Mouse (Mus musculus): ENCODE measurements around the gene Rbm26. TPM values are rescaled to one million over a fixed set of nuclear protein-coding genes. Genes with fewer than 3 reads are reported as not detected.

Gene Rbm26
- 3.7 and 6.0 TPM in 2 replicates for polyA plus RNA-seq (2012; rRNA removed)

GRCm38 (mm10) chr14:105177238-105177693 lies at the start of gene Rbm26:
TSS of gene Rbm26 (minus strand) at chr14:105177327.
- H3K36me3 ChIP-seq (ENCODE audit: control insufficient read depth, insufficient read depth, low read length), result peaks cover 2% of the 10 kb centered on the region; the same call in 1 of the 2 replicates

GRCm38 (mm10) chr14:105225790-105226189 lies 48.7 kb upstream of the Rbm26 start:
- no peaks in the 10 kb centered on the region for H3K4me1 ChIP-seq (ENCODE audit: control insufficient read depth, insufficient read depth, insufficient read length, low read length)
- H3K27me3 ChIP-seq (ENCODE audit: control insufficient read depth, insufficient read depth, low read length), result no peaks in the 10 kb centered on the region
- no peak overlapping the region for H3K4me3 ChIP-seq (ENCODE audit: low read depth, low read length)
- TF ChIP-seq POLR2A (IDR thresholded peaks at IDR 0.05; ENCODE audit: low read depth, low read length) (no peak), CTCF (IDR thresholded peaks at IDR 0.05; ENCODE audit: extremely low read depth, insufficient read length, insufficient replicate concordance, low read depth, low read length) (peak; percentile 31; the same call in 1 of the 2 replicates)
- H3K36me3 ChIP-seq (ENCODE audit: control insufficient read depth, insufficient read depth, low read length), result no peaks in the 10 kb centered on the region
- 72% methylated on average over 4 of the region's 4 CpGs for WGBS
- H3K27ac ChIP-seq (ENCODE audit: insufficient read depth, low read depth, low read length), result no peak overlapping the region

More at GRCm38 (mm10) chr14:105177238-105177693, at the start of gene Rbm26:
- WGBS, result under 1% methylated on average over 28 of the region's 28 CpGs
- peak within 1 kb of the TSS; percentile 61 for H3K27ac ChIP-seq (ENCODE audit: insufficient read depth, low read depth, low read length)
- H3K27me3 ChIP-seq (ENCODE audit: control insufficient read depth, insufficient read depth, low read length), result no peaks in the 10 kb centered on the region
- TF ChIP-seq POLR2A (IDR thresholded peaks at IDR 0.05; ENCODE audit: low read depth, low read length), result peak; percentile 70; the same call in 1 of the 2 replicates
- TF ChIP-seq CTCF (IDR thresholded peaks at IDR 0.05; ENCODE audit: extremely low read depth, insufficient read length, insufficient replicate concordance, low read depth, low read length), result no peak
- peak within 1 kb of the TSS; percentile 92 for H3K4me3 ChIP-seq (ENCODE audit: low read depth, low read length)
- H3K4me1 ChIP-seq (ENCODE audit: control insufficient read depth, insufficient read depth, insufficient read length, low read length), result peaks cover 10% of the 10 kb centered on the region; the same call in 1 of the 2 replicates

- no peaks in the 10 kb centered on the region for H3K27me3 ChIP-seq (ENCODE audit: control insufficient read depth, insufficient read depth, low read length)
- TF ChIP-seq POLR2A (IDR thresholded peaks at IDR 0.05; ENCODE audit: low read depth, low read length), result no peak
- no peak for TF ChIP-seq CTCF (IDR thresholded peaks at IDR 0.05; ENCODE audit: extremely low read depth, insufficient read length, insufficient replicate concordance, low read depth, low read length)
- 31% methylated on average over 4 of the region's 4 CpGs for WGBS
Observed at GRCm38 (mm10) chr14:105222240-105222639, 45.1 kb upstream of the Rbm26 start.

GRCm38 (mm10) chr14:105219525-105220376 lies 42.6 kb upstream of the Rbm26 start:
- H3K27me3 ChIP-seq (ENCODE audit: control insufficient read depth, insufficient read depth, low read length), result no peaks in the 10 kb centered on the region
- no peak overlapping the region for H3K4me3 ChIP-seq (ENCODE audit: low read depth, low read length)
- TF ChIP-seq POLR2A (IDR thresholded peaks at IDR 0.05; ENCODE audit: low read depth, low read length), result no peak
- TF ChIP-seq CTCF (IDR thresholded peaks at IDR 0.05; ENCODE audit: extremely low read depth, insufficient read length, insufficient replicate concordance, low read depth, low read length), result no peak
- WGBS, result 67% methylated on average over 9 of the region's 9 CpGs
- H3K27ac ChIP-seq (ENCODE audit: insufficient read depth, low read depth, low read length), result no peak overlapping the region
- H3K36me3 ChIP-seq (ENCODE audit: control insufficient read depth, insufficient read depth, low read length), result no peaks in the 10 kb centered on the region
- no peaks in the 10 kb centered on the region for H3K4me1 ChIP-seq (ENCODE audit: control insufficient read depth, insufficient read depth, insufficient read length, low read length)

More at GRCm38 (mm10) chr14:105222240-105222639, 45.1 kb upstream of the Rbm26 start:
- H3K27ac ChIP-seq (ENCODE audit: insufficient read depth, low read depth, low read length), result no peak overlapping the region
- H3K4me3 ChIP-seq (ENCODE audit: low read depth, low read length), result no peak overlapping the region
- H3K36me3 ChIP-seq (ENCODE audit: control insufficient read depth, insufficient read depth, low read length), result no peaks in the 10 kb centered on the region
- H3K4me1 ChIP-seq (ENCODE audit: control insufficient read depth, insufficient read depth, insufficient read length, low read length), result no peaks in the 10 kb centered on the region

GRCm38 (mm10) chr14:105198401-105198800 lies 21.3 kb upstream of the Rbm26 start:
- no peaks in the 10 kb centered on the region for H3K4me1 ChIP-seq (ENCODE audit: control insufficient read depth, insufficient read depth, insufficient read length, low read length)
- H3K4me3 ChIP-seq (ENCODE audit: low read depth, low read length), result no peak overlapping the region

GRCm38 (mm10) chr14:105194682-105195081 lies 17.6 kb upstream of the Rbm26 start:
- WGBS, result 74% methylated on average over 4 of the region's 4 CpGs
- TF ChIP-seq POLR2A (IDR thresholded peaks at IDR 0.05; ENCODE audit: low read depth, low read length), result no peak
- no peak for TF ChIP-seq CTCF (IDR thresholded peaks at IDR 0.05; ENCODE audit: extremely low read depth, insufficient read length, insufficient replicate concordance, low read depth, low read length)
- no peaks in the 10 kb centered on the region; the same call in 1 of the 2 replicates for H3K27me3 ChIP-seq (ENCODE audit: control insufficient read depth, insufficient read depth, low read length)
- no peak overlapping the region for H3K27ac ChIP-seq (ENCODE audit: insufficient read depth, low read depth, low read length)
- H3K4me3 ChIP-seq (ENCODE audit: low read depth, low read length), result no peak overlapping the region
- H3K4me1 ChIP-seq (ENCODE audit: control insufficient read depth, insufficient read depth, insufficient read length, low read length), result no peaks in the 10 kb centered on the region
- H3K36me3 ChIP-seq (ENCODE audit: control insufficient read depth, insufficient read depth, low read length), result no peaks in the 10 kb centered on the region

More at GRCm38 (mm10) chr14:105198401-105198800, 21.3 kb upstream of the Rbm26 start:
- Histone ChIP-seq H3K27ac (ENCODE audit: insufficient read depth, low read depth, low read length) (no peak overlapping the region), H3K36me3 (ENCODE audit: control insufficient read depth, insufficient read depth, low read length) (no peaks in the 10 kb centered on the region), H3K27me3 (ENCODE audit: control insufficient read depth, insufficient read depth, low read length) (no peaks in the 10 kb centered on the region; the same call in 1 of the 2 replicates)
- 41% methylated on average over 5 of the region's 5 CpGs for WGBS
- no peak for TF ChIP-seq POLR2A (IDR thresholded peaks at IDR 0.05; ENCODE audit: low read depth, low read length)
- no peak for TF ChIP-seq CTCF (IDR thresholded peaks at IDR 0.05; ENCODE audit: extremely low read depth, insufficient read length, insufficient replicate concordance, low read depth, low read length)

GRCm38 (mm10) chr14:105184866-105185265 lies 7.7 kb upstream of the Rbm26 start:
- H3K4me3 ChIP-seq (ENCODE audit: low read depth, low read length), result no peak overlapping the region
- H3K4me1 ChIP-seq (ENCODE audit: control insufficient read depth, insufficient read depth, insufficient read length, low read length), result no peaks in the 10 kb centered on the region
- no peaks in the 10 kb centered on the region for H3K36me3 ChIP-seq (ENCODE audit: control insufficient read depth, insufficient read depth, low read length)
- TF ChIP-seq CTCF (IDR thresholded peaks at IDR 0.05; ENCODE audit: extremely low read depth, insufficient read length, insufficient replicate concordance, low read depth, low read length) (no peak), POLR2A (IDR thresholded peaks at IDR 0.05; ENCODE audit: low read depth, low read length) (no peak)
- 26% methylated on average over 3 of the region's 3 CpGs for WGBS
- H3K27me3 ChIP-seq (ENCODE audit: control insufficient read depth, insufficient read depth, low read length), result no peaks in the 10 kb centered on the region
- no peak overlapping the region for H3K27ac ChIP-seq (ENCODE audit: insufficient read depth, low read depth, low read length)

All from small intestine, adult 2 months (tissue).